Mouse (Mus musculus) CH12.LX (cell line): Measurements from ENCODE around the gene Fbxo11.
"Not testable (repeated sequence)": the region's sequence is repeated elsewhere in the genome, so short reads cannot be mapped to it uniquely, and the experiment has no call there.

Experiments
- CHD2 ChIP-seq: IDR thresholded peaks from 2 replicates; pipeline ENCODE4 v1.6.1; 2011; ENCODE audit warnings: low read length, improper control_type of control experiment
- CTCF ChIP-seq, 2 experiments: IDR thresholded peaks in 1 of 2; conservative IDR thresholded peaks in 1 of 2; 2 replicates each; pipeline ENCODE4 v1.5.1; 2011 to 2012; ENCODE audit warnings: low read depth in 2 of 2, low read length in 2 of 2, improper control_type of control experiment in 1 of 2, inconsistent platforms in 1 of 2, mild to moderate bottlenecking in 1 of 2, moderate library complexity in 1 of 2
- E2F4 ChIP-seq: IDR thresholded peaks from 2 replicates; pipeline ENCODE4 v1.6.1; 2011; ENCODE audit warnings: low read depth, low read length, improper control_type of control experiment; ENCODE audit not compliant: insufficient replicate concordance
- JUND ChIP-seq: conservative IDR thresholded peaks from 2 replicates; pipeline ENCODE4 v1.6.1; 2011; ENCODE audit warnings: low read depth, low read length, improper control_type of control experiment
- KAT2A ChIP-seq: IDR thresholded peaks from 2 replicates; pipeline ENCODE4 v1.6.1; 2012; ENCODE audit warnings: low read length, improper control_type of control experiment, inconsistent platforms; ENCODE audit not compliant: insufficient replicate concordance
- MYC ChIP-seq: IDR thresholded peaks from 2 replicates; pipeline ENCODE4 v1.6.1; 2011; ENCODE audit warnings: low read depth, mild to moderate bottlenecking, improper control_type of control experiment, low read length
- RAD21 ChIP-seq: IDR thresholded peaks from 2 replicates; pipeline ENCODE4 v1.6.1; 2011; ENCODE audit warnings: low read depth, mild to moderate bottlenecking, low read length, improper control_type of control experiment, moderate library complexity
- RCOR1 ChIP-seq: conservative IDR thresholded peaks from 2 replicates; pipeline ENCODE4 v1.6.1; 2012; ENCODE audit warnings: low read depth, mild to moderate bottlenecking, inconsistent platforms, low read length, improper control_type of control experiment
- TBP ChIP-seq: conservative IDR thresholded peaks from 2 replicates; pipeline ENCODE4 v1.6.1; 2011; ENCODE audit warnings: low read depth, low read length, improper control_type of control experiment

DNA sequence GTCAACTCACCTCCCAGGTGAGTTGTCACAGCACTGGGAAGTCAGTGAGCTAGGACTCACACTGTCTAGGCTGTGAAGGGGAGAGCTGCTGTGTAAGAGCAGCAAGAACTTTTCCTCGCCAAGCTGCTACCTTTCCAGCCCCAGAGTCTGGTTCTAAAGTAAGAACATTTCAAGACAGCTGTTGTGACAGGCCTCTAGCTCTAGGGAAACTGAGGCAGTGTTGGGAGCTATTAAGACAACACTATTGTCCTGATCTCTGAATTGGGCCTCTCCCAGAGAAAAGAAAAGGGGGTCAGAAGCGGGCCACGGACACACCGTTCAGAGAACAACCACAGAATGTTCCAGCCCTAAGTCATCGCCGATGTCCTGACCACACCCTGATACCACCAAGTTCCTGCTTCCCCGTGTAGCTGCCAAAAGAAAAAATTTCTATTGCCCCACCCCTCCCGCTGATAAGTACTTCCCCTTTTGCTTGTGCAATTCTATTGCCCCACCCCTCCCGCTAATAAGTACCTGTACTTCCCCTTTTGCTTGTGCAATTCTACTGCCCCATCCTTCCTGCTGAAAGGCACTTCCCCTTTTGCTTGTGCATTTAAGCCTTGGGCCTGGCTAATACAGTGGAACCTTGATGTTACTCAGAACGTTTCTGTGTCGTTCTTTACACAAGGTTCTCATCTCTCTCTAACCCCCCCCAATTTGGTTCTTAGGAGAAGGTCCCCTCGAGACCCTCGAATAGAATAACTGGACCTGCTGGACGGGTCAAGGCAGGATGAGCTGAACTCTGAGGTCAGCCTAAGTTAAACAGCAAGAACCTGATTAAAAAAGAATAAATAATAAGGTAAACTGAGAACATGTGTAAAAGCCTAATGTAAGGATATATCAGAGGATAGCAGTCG, 93.1 kb downstream of the Fbxo11 start:
- not testable (repeated sequence) for TF ChIP-seq CTCF (conservative IDR thresholded peaks at IDR 0.05 in 1 of 2, IDR thresholded peaks at IDR 0.05 in 1 of 2; ENCODE audit: low read depth in 2 of 2, low read length in 2 of 2); KAT2A; TBP; RAD21; E2F4; RCOR1; JUND; MYC; CHD2
